Mouse (Mus musculus) G1E (cell line): Measurements from ENCODE around the gene Myo16.

Experiments used
- CTCF ChIP-seq: IDR thresholded peaks from 2 replicates; pipeline ENCODE4 v1.5.1; 2012; ENCODE audit warnings: low read depth, low read length, inconsistent platforms, mixed read lengths
- GATA1 ChIP-seq: IDR thresholded peaks from 2 replicates; pipeline ENCODE4 v1.6.1; 2012; ENCODE audit warnings: borderline replicate concordance, low read length, inconsistent platforms, mixed read lengths
- TAL1 ChIP-seq: conservative IDR thresholded peaks from 2 replicates; pipeline ENCODE4 v1.6.1; 2012; ENCODE audit warnings: low read depth, low read length, inconsistent platforms, mixed read lengths

DNA sequence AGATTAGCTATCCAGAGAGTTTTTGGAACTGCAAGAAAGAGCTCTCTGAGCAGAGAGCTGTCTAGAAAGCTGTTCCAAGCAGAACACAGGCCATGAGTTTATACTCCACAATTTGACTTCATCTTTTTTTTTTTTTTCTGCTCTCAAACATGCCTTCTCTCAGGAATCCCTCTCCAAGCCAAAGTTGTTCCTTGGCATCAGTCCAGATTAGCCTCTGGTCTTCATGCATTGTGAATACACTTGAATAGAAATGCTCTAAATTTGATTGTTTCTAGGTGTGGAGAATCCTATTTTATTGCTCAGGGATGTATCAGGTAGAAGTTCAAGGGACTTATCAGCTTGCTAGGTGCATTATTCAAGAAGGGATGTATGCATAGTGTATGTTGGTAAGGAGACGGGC is 151.0 kb downstream of the Myo16 start:
- TF ChIP-seq CTCF (no peak), GATA1 (no peak), TAL1 (no peak)
